Comparison of ENCODE assay signal across 7 mouse cellular contexts in the genomic region with DNA sequence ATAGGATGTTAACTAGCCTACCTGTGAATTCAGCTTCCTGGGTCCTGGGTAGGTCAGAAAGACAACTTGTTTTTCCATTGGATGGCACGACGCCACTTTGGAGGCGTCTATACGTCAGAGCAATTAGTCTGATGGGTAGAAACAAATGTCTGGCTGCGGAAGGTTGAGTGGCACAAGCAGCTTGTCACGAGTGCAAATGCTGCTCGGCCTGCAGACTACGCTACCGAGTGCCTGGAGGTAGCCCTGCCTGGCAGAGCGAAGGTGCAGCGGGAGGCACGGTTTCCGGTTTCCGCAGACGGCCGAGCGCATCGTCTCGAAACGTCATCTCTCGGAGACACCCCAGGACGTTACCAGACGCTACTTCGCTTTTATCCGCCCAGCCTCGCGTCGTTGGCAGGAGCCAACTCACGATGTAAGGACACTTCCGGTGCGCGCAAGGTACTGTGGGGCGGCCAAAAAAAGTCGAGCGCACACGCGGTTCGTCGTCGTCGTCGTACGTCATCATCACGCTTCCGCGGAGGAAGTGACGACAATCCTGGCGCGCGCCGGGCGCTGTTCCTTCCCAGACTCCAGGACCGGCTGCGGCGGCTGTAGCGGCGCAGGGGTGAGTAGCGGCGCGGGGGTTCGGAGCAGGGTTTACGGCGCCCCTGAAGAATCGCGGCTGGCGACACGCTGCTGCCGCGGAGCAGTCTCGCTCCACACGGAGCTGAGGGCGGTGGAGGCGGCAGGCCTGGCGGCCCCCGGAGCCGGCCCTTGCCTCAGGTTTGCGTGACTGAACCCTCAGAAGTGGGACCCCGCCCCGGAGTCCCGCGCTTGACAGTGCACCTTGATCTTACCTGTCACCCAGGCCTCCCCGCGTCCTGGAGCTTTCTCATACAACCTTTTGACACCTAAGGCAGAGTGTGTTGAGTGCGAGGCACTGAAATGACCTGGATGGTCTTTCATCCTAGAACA. TPM values are rescaled to one million over a fixed set of nuclear protein-coding genes. Genes with fewer than 3 reads are reported as not detected.
DNase-seq lines count a peak whose midpoint lies in the region; ATAC-seq and TF ChIP-seq lines count a peak whose summit lies in the region.

TSS of gene Cdk11b (plus strand) at position 517 of the 954 bp plus-strand sequence.

- H3K36me3 ChIP-seq in embryonic facial prominence, embryonic 10.5 days (replicated peaks), result peaks cover 57% of the 10 kb centered on the region
- peaks cover 34% of the 10 kb centered on the region for H3K36me3 ChIP-seq in intestine, postnatal 0 days (ENCODE audit: control insufficient read depth, insufficient read depth)
- peaks cover 41% of the 10 kb centered on the region for H3K36me3 ChIP-seq in midbrain, embryonic 12.5 days
- peaks cover 27% of the 10 kb centered on the region for H3K36me3 ChIP-seq in small intestine, adult 2 months (ENCODE audit: control insufficient read depth, insufficient read depth, low read length)

- peak within 1 kb of the TSS; percentile 84 for H3K27ac ChIP-seq in embryonic facial prominence, embryonic 10.5 days (replicated peaks)
- peak within 1 kb of the TSS; percentile 94 for H3K27ac ChIP-seq in intestine, postnatal 0 days (ENCODE audit: low read depth, low read length)
- peak within 1 kb of the TSS; percentile 78 for H3K27ac ChIP-seq in midbrain, embryonic 12.5 days (replicated peaks)
- H3K27ac ChIP-seq in small intestine, adult 2 months (ENCODE audit: insufficient read depth, low read depth, low read length), result peak within 1 kb of the TSS; percentile 87

- peak within 1 kb of the TSS; percentile 88 for H3K9ac ChIP-seq in intestine, postnatal 0 days (ENCODE audit: low read depth, low read length)
- H3K9ac ChIP-seq in midbrain, embryonic 12.5 days (replicated peaks), result peak within 1 kb of the TSS; percentile 82

- intact Hi-C loops in left cerebral cortex, postnatal 4 days (cut with DNase I), result no loop called here

- under 1% methylated on average over 84 of the region's 84 CpGs for WGBS in embryonic facial prominence, embryonic 10.5 days
- under 1% methylated on average over 84 of the region's 84 CpGs for WGBS in intestine, postnatal 0 days
- WGBS in midbrain, embryonic 12.5 days, result under 1% methylated on average over 84 of the region's 84 CpGs
- under 1% methylated on average over 80 of the region's 84 CpGs for WGBS in small intestine, adult 2 months

- no peaks in the 10 kb centered on the region for H3K27me3 ChIP-seq in embryonic facial prominence, embryonic 10.5 days (replicated peaks; ENCODE audit: low read depth, poor library complexity, severe bottlenecking)
- H3K27me3 ChIP-seq in intestine, postnatal 0 days (replicated peaks; ENCODE audit: control insufficient read depth, insufficient read depth, low read length), result no peaks in the 10 kb centered on the region
- no peaks in the 10 kb centered on the region for H3K27me3 ChIP-seq in midbrain, embryonic 12.5 days
- no peaks in the 10 kb centered on the region for H3K27me3 ChIP-seq in small intestine, adult 2 months (ENCODE audit: control insufficient read depth, insufficient read depth, low read length)

- peaks cover 13% of the 10 kb centered on the region for H3K4me1 ChIP-seq in embryonic facial prominence, embryonic 10.5 days
- no peaks in the 10 kb centered on the region for H3K4me1 ChIP-seq in intestine, postnatal 0 days (replicated peaks; ENCODE audit: control insufficient read depth, insufficient read depth, low read length)
- H3K4me1 ChIP-seq in midbrain, embryonic 12.5 days, result peaks cover 12% of the 10 kb centered on the region
- no peaks in the 10 kb centered on the region for H3K4me1 ChIP-seq in small intestine, adult 2 months (ENCODE audit: control insufficient read depth, insufficient read depth, insufficient read length, low read length)

- H3K4me2 ChIP-seq in intestine, postnatal 0 days (replicated peaks; ENCODE audit: low read depth), result peak within 1 kb of the TSS; percentile 81
- peak within 1 kb of the TSS; percentile 75 for H3K4me2 ChIP-seq in midbrain, embryonic 12.5 days (replicated peaks)

- no peak for TF ChIP-seq CTCF in intestine, postnatal 0 days (IDR thresholded peaks at IDR 0.05; ENCODE audit: low read depth)
- no peak for TF ChIP-seq CTCF in small intestine, adult 2 months (IDR thresholded peaks at IDR 0.05; ENCODE audit: extremely low read depth, insufficient read length, insufficient replicate concordance, low read depth, low read length)

- no peaks in the 10 kb centered on the region for H3K9me3 ChIP-seq in embryonic facial prominence, embryonic 10.5 days
- H3K9me3 ChIP-seq in intestine, postnatal 0 days (ENCODE audit: control insufficient read depth), result no peaks in the 10 kb centered on the region
- H3K9me3 ChIP-seq in midbrain, embryonic 12.5 days, result no peaks in the 10 kb centered on the region

- TF ChIP-seq POLR2A in small intestine, adult 2 months (IDR thresholded peaks at IDR 0.05; ENCODE audit: low read depth, low read length), result peak; percentile 60

- peak; percentile 99 for ATAC-seq in intestine, postnatal 0 days
- ATAC-seq in midbrain, embryonic 12.5 days (ENCODE audit: low FRiP score, low read depth), result peak; percentile 100

- DNase-seq in adrenal gland, postnatal 10 days, result peak; percentile 96
- DNase-seq in embryonic facial prominence, embryonic 10.5 days (ENCODE audit: low spot score), result peak; percentile 97
- DNase-seq in gonadal fat pad, adult 2 months (ENCODE audit: low read depth), result peak; percentile 79
- DNase-seq in left cerebral cortex, postnatal 4 days, result peak; percentile 97

- H3K4me3 ChIP-seq in embryonic facial prominence, embryonic 10.5 days, result peak within 1 kb of the TSS; percentile 75
- H3K4me3 ChIP-seq in intestine, postnatal 0 days (ENCODE audit: low read depth, low read length), result peak within 1 kb of the TSS; percentile 93
- H3K4me3 ChIP-seq in midbrain, embryonic 12.5 days, result peak within 1 kb of the TSS; percentile 93
- peak within 1 kb of the TSS; percentile 67 for H3K4me3 ChIP-seq in small intestine, adult 2 months (ENCODE audit: low read depth, low read length)

RNA-seq across cellular contexts. Expression of gene Cdk11b, which starts in this region (rescaled TPM):
- 10 to 100 TPM; 34.6 to 38.3 TPM for total RNA-seq in adrenal gland, postnatal 10 days (2021)
- polyA plus RNA-seq in embryonic facial prominence, embryonic 10.5 days (2016; fragmentation: Nextera tagmentation; extraction: Ambion mirVana), result 77.7 and 79.9 TPM in 2 replicates
- 17.2 and 26.3 TPM in 2 replicates for polyA plus RNA-seq in gonadal fat pad, adult 2 months (2012; rRNA removed)
- polyA plus RNA-seq in intestine, postnatal 0 days (2015; fragmentation: Nextera tagmentation; extraction: Ambion mirVana), result 60.3 and 73.0 TPM in 2 replicates
- total RNA-seq in left cerebral cortex, postnatal 4 days (2021), result 10 to 100 TPM; 55.5 to 60.6 TPM
- polyA plus RNA-seq in midbrain, embryonic 12.5 days (2016; fragmentation: Nextera tagmentation; extraction: Ambion mirVana), result 84.0 and 84.9 TPM in 2 replicates
- 24.6 and 51.4 TPM in 2 replicates for polyA plus RNA-seq in small intestine, adult 2 months (2012; rRNA removed)

Comparison
In these comparisons a context has a peak if more than half of its experiments do, and no peak if none do; other contexts are left out.
1. Peak in every context shown above with its lines: DNase-seq, ATAC-seq, H3K4me3 ChIP-seq and H3K27ac ChIP-seq.